In genomic region chr11:62986578-62986977, GRCm38 (mm10) we compare ENCODE assay signal across 15 mouse cellular contexts. TPM values are rescaled to one million over a fixed set of nuclear protein-coding genes. Genes with fewer than 3 reads are reported as not detected.
"Had no signal": no experiment of that assay in that cellular context is flagged by ENCODE, and none has a peak within 500 bp of the region (broad histone marks: within the 10 kb centered on the region; RNA-seq: fewer than 3 reads in every experiment).

No protein-coding gene starts in this region.

- H3K9ac ChIP-seq: limb, embryonic 12.5 days; liver, embryonic 13.5 days; liver, postnatal 0 days; midbrain, embryonic 15.5 days; neural tube, embryonic 13.5 days had no signal

- H3K27me3 ChIP-seq: limb, embryonic 12.5 days; liver, embryonic 13.5 days; midbrain, embryonic 15.5 days; neural tube, embryonic 13.5 days had no signal

- ATAC-seq: intestine, embryonic 16.5 days; liver, postnatal 0 days; midbrain, embryonic 15.5 days had no signal

- H3K9me3 ChIP-seq: limb, embryonic 12.5 days; liver, embryonic 13.5 days; midbrain, embryonic 15.5 days; neural tube, embryonic 13.5 days had no signal

- H3K4me2 ChIP-seq: limb, embryonic 12.5 days; liver, embryonic 13.5 days; midbrain, embryonic 11.5 days; midbrain, embryonic 15.5 days; neural tube, embryonic 13.5 days had no signal

- H3K4me1 ChIP-seq: liver, embryonic 13.5 days; megakaryocyte, embryonic 14.5 days; midbrain, embryonic 15.5 days had no signal

- H3K36me3 ChIP-seq: limb, embryonic 12.5 days; liver, embryonic 13.5 days; midbrain, embryonic 15.5 days; neural tube, embryonic 13.5 days had no signal

- H3K27ac ChIP-seq: kidney, postnatal 0 days; limb, embryonic 12.5 days; liver, embryonic 13.5 days; macrophage; midbrain, embryonic 15.5 days; neural tube, embryonic 13.5 days had no signal

- DNase-seq: kidney, adult 8-10 months; kidney, postnatal 36 days; liver; liver, embryonic 13.5 days; liver, postnatal 0 days; thymus, adult 2 months; thymus, postnatal 25 days had no signal

- H3K4me3 ChIP-seq: limb, embryonic 12.5 days; liver, embryonic 13.5 days; megakaryocyte, embryonic 14.5 days; midbrain, embryonic 15.5 days; neural tube, embryonic 13.5 days had no signal

RNA-seq across cellular contexts. Expression of gene Cdrt4, which starts 35.6 kb away (rescaled TPM):
- polyA plus RNA-seq: intestine, embryonic 16.5 days; limb, embryonic 12.5 days; liver, embryonic 13.5 days; liver, postnatal 0 days; macrophage; midbrain, embryonic 11.5 days; midbrain, embryonic 15.5 days; neural tube, embryonic 13.5 days; thymus, adult 2 months had no signal
